Mouse (Mus musculus) kidney, adult 2 months (tissue): Measurements from ENCODE around the gene P3h2.

Source experiments
- CTCF ChIP-seq: fragments of 200-500 bp; conservative IDR thresholded peaks from 2 replicates; pipeline ENCODE4 v1.5.1; 2011; ENCODE audit warnings: low read depth, mild to moderate bottlenecking, control low read depth, low read length, moderate library complexity, mixed read lengths; ENCODE audit not compliant: insufficient read depth, insufficient read length
- POLR2A ChIP-seq: fragments of 200-500 bp; IDR thresholded peaks from one replicate; pipeline ENCODE4 v1.6.1; 2011; ENCODE audit warnings: low read depth, low read length, control low read depth

GRCm38 (mm10) chr16:26065060-26065459 lies 40.5 kb downstream of the P3h2 start:
- TF ChIP-seq CTCF (no peak), POLR2A (no peak)
